Mouse (Mus musculus): ENCODE results near the gene Cldn24. TPM values are rescaled to one million over a fixed set of nuclear protein-coding genes. Genes with fewer than 3 reads are reported as not detected.

Cldn24 gene
- polyA plus RNA-seq, 3 experiments from 2014 or later = not detected

DNA sequence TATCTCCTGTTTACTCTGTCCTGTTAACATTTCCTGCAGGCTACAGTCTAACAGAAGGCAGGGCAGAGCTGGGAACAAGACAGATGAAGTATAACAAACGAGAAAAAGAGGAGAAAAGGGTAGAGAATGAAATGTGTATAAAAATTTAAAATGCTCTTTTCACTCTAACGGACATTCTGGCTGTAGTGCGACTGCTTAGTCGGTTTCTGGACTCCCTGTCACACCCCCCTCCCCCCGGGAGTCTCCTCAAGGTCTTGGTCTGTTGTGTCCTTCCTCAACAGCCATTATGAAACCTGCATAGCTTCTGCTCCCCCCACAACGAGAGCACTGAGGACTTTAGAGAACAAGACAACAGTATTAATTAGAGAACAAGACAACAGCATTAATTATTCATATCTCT lies 10.7 kb downstream of the Cldn24 start:
- ATAC-seq = no peak

GRCm38 (mm10) chr8:47833944-47834343 lies 12.0 kb downstream of the Cldn24 start:
- no peak for ATAC-seq

DNA sequence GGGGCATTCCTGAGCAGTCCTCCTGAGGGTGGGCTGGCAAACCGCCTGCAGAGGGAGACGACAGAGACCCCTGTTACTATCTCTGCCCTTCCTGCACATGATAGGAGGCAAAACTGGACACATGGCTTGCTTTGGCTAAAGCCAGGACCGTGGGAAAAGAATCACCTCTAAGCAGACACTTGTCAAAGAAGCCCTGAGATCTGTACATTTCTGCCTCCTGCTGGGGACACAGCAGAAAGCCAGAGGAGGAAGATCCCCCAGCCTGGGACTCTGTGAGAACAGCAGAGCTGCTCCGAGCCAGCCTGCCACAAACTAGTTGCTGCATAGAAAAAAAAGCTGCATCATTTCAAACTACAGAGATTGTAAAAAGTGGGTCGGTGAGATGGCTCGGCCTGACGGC lies 21.1 kb downstream of the Cldn24 start:
- no peak for ATAC-seq

DNA sequence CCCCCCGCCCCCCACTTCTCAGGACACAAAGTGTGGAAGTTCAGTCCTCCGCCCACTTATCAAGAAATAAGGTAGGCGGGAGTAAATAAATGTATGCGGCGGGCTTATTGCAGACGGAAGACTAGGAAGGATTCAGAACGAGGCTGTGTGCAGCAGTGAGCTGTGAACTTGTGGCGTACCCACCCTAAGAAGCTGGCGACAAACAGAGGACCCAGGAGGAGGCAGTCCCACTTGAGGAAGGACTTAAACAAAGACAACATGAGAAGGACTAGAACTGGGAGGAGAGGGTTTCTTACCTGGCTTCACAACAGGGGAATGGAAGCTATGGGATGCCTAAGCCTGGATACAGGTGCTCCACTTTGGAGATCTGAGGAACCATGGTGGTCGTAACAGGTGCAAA lies 21.7 kb downstream of the Cldn24 start:
- ATAC-seq = no peak

DNA sequence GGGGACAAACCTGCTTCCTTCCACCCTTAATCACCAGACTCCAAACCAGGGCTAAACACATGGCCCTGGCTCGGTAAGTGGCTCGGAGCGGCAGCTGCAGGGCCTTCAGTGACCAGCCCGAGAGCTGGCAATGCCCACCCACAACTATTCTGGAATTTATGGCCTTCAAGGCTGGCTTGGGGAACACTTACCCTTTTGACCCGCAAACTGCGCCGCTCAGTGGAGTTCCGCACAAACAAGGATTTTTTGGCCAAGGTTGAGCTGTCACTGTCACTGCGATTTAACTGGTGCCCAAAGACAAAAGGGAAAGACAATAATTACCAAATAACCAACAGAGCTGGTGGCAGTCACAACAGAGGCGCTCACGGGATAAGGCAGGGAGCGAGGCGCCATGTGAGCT lies 24.0 kb downstream of the Cldn24 start:
- no peak for ATAC-seq

GRCm38 (mm10) chr8:47847161-47847560 lies 25.2 kb downstream of the Cldn24 start:
- no peak for ATAC-seq

DNA sequence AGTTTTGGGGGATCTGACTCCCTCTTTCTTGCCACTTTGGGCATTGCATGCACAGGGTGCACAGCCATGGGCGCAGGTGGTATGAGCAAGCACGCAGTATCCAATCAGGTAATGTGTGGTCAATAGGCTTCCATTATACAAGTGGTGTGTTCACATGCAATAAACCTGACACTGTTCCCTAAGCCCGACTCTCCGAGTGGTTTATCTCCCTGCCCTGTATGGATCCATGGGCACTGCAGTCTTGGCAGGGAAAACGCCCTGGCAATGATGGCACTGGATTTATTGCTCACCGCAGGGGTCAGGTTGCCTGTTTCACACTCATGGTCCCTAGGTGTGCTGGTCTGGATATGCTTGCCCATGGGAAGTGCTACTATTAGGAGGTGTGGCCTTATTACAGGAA lies 26.0 kb downstream of the Cldn24 start:
- ATAC-seq = no peak

DNA sequence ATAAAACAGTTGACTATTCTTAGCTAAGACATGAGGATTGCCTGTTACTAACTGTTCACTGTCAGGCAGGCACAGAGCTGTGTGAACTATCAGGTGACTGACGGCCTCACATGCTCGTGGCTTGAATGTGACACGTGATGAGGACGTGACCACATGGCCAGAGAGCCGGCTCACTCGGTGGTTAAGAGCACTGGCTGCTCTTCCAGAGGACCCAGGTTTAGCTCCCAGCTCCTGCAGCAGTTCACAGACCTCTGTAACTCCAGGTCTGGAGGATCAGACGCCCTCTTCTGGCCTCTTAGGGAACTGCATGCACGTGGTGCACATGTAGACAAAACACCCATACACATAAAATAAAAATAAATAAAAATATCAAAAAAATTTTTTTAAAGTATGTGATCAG lies 27.9 kb downstream of the Cldn24 start:
- ATAC-seq = no peak

DNA sequence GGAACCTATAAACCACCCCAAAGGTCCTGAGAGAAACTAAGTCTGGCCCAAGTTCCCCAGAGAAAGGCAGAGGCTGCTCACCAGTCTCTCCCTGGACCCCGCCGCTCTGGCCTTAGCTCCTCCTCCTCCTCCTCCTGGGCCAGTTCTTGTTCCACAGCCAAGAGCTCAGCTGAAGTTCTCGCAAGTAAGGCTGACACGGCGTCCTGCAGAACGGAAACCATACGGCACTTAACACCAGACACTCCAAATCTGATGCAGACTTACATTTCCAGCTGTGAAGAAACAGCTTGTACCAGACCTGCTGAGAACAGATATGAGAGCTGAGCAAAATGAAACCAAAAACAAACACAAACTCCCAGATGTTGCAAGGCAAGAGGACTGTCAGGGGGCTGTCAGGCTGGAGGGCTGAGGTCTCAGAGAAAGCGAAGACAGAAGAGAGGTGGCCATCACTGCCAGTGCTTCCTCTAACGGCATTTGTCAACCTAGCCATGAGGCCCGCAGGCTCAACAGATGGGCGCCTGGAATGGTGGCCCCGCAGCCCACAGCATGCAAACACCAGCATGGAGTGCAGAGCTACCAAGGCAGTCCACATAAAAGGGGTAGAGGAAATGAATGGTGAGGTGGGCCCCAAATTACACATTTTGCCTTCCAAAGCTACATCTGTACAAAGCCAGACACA lies 30.0 kb downstream of the Cldn24 start:
- ATAC-seq = no peak

- ATAC-seq = no peak
These were observed 30.8 kb downstream of the Cldn24 start for GRCm38 (mm10) chr8:47852737-47853136.

DNA sequence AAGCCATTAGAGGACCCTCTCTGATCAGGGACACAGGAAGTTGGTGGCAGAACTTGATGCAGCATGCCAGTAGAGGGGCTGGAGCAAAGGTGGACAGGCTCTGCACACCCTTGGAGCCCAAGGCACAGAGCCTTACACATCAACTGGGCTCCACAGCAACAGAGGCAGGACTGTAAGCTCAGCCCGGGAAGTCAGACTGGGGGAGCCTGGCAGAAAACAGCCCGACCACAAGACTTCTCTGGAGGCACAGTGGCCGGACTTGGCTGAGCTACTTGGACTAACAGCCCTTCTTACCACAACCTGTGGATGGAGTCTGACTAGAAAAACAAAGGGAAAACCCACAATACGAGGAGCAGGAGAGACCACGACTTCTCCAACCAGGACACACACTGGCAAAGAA lies 31.4 kb downstream of the Cldn24 start:
- ATAC-seq = no peak

- ATAC-seq = no peak
These were observed 37.3 kb downstream of the Cldn24 start for GRCm38 (mm10) chr8:47859259-47859658.

DNA sequence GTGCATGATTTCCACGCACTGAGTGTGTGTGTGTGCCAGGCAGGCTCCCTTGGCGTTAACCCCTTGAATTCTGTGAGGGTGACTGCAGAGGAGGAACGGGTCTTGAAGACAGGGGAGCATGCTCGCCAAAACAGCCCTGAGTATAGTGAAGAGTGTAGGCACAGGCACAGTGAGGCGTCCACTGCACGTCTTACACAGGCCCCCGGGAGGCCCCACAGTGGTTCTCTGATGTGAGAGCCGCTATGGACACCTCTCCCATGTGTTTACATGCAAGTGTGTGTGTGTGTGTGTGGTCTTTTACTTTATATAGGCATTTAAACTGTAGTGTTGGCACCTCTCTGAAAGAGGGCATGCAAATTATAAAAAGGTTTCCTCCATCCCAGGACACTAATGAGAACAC lies 44.6 kb downstream of the Cldn24 start:
- no peak for ATAC-seq

DNA sequence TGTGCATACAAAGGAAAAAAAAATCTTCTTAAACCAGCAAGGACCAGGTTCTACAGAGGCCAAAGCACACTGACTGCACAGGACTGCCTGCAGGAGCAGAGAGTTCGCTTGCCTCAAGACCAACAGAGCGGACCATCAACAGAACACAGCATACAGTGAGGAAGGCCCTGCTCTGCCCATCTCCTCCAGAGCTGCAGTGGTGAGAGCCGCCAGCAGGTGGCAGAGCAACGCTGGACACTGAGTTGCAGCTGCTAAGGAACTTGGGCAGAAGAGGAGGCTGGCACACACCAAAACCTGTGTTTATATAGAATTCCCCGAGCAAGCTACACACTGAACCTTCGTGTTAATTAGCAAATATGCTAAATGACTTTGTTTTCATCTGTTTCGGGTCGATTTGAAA lies 45.1 kb downstream of the Cldn24 start:
- peak; percentile 73 for ATAC-seq

Other genes with a start within 250 kb of the Cldn24 start
- 1 to 10 TPM; 6.3 to 9.3 (median 8.0) TPM for gene Ing2, start 146.6 kb upstream of the Cldn24 start, polyA plus RNA-seq (2017; shearing (Covaris generic))
- 10 to 100 TPM; 14.9 to 17.6 (median 15.4) TPM for gene Cdkn2aip, start 108.2 kb upstream of the Cldn24 start, polyA plus RNA-seq (2017; shearing (Covaris generic))
- gene Cldn22, start 2.3 kb downstream of the Cldn24 start, polyA plus RNA-seq (2017; shearing (Covaris generic)) = not detected
- gene Wwc2, start 168.8 kb downstream of the Cldn24 start, polyA plus RNA-seq (2017; shearing (Covaris generic)) = under 1 TPM in 2 of 3 experiments, not detected in 1; 0.10 to 0.16 TPM